Mouse (Mus musculus): Measurements from ENCODE around the gene Timm29.

GRCm38 (mm10) chr9:21575253-21575652, 17.3 kb upstream of the Timm29 start:
- TF ChIP-seq CTCF (IDR thresholded peaks at IDR 0.05; ENCODE audit: extremely low read depth, insufficient read depth, low read length) (no peak), POLR2A (IDR thresholded peaks at IDR 0.05; ENCODE audit: extremely low read depth, insufficient read depth, low read length) (no peak)
